Comparison of ENCODE assay signal across 8 mouse cellular contexts in genomic region chr4:137443625-137444024, GRCm38 (mm10). TPM values are rescaled to one million over a fixed set of nuclear protein-coding genes. Genes with fewer than 3 reads are reported as not detected.
DNase-seq lines count a peak whose midpoint lies in the region; ATAC-seq and TF ChIP-seq lines count a peak whose summit lies in the region.

No protein-coding gene starts in this region.

- H3K27ac ChIP-seq in forebrain, embryonic 11.5 days (ENCODE audit: low read depth, low read length): no peak overlapping the region
- H3K27ac ChIP-seq in forebrain, embryonic 13.5 days: no peak overlapping the region
- H3K27ac ChIP-seq in embryonic fibroblast, embryonic 13.5 days (ENCODE audit: insufficient read depth, low read length): no peak overlapping the region
- H3K27ac ChIP-seq in hindbrain, embryonic 16.5 days (ENCODE audit: low read depth, low read length): no peak overlapping the region
- no peak overlapping the region for H3K27ac ChIP-seq in left cerebral cortex, adult 2 months

- TF ChIP-seq CTCF in embryonic fibroblast, embryonic 13.5 days (IDR thresholded peaks at IDR 0.05; ENCODE audit: borderline replicate concordance, insufficient read depth, low read length): 0 out of 2 replicates have a peak, but pooled peaks have one; percentile 19
- TF ChIP-seq CTCF in left cerebral cortex, adult 2 months (IDR thresholded peaks at IDR 0.05): peak; percentile 90

- H3K4me2 ChIP-seq in forebrain, embryonic 11.5 days (ENCODE audit: low read depth, low read length, severe bottlenecking): no peak overlapping the region
- no peak overlapping the region for H3K4me2 ChIP-seq in forebrain, embryonic 13.5 days
- H3K4me2 ChIP-seq in hindbrain, embryonic 16.5 days (ENCODE audit: low read length): peak overlapping the region; percentile 47

- DNase-seq in forebrain, embryonic 11.5 days (ENCODE audit: low spot score): peak; percentile 84
- DNase-seq in c-Kit-negative CD71-positive TER-119-positive erythroid progenitor cells, embryonic 14.5 days (ENCODE audit: low read depth, low spot score): peak; percentile 49
- peak; percentile 68 to 82 for DNase-seq in left cerebral cortex, adult 2 months (ENCODE audit: extremely low spot score in 1 of 2, low spot score in 2 of 2)
- peak; percentile 69 for DNase-seq in mesoderm, embryonic 11.5 days (ENCODE audit: low read depth, low spot score)
- DNase-seq in spleen, postnatal 10 days (ENCODE audit: low spot score in 2 of 2): peak; percentile 67 to 82

- no peaks in the 10 kb centered on the region for H3K27me3 ChIP-seq in forebrain, embryonic 11.5 days (ENCODE audit: control insufficient read depth, insufficient read depth, low read length)
- H3K27me3 ChIP-seq in forebrain, embryonic 13.5 days: no peaks in the 10 kb centered on the region
- H3K27me3 ChIP-seq in hindbrain, embryonic 16.5 days (replicated peaks; ENCODE audit: control insufficient read depth, insufficient read depth, low read length): no peaks in the 10 kb centered on the region

- no peak overlapping the region for H3K9ac ChIP-seq in forebrain, embryonic 11.5 days (ENCODE audit: low read length)
- no peak overlapping the region for H3K9ac ChIP-seq in forebrain, embryonic 13.5 days
- H3K9ac ChIP-seq in hindbrain, embryonic 16.5 days (ENCODE audit: low read depth, low read length): peak overlapping the region; percentile 9; the same call in 1 of the 2 replicates

- H3K36me3 ChIP-seq in forebrain, embryonic 11.5 days (ENCODE audit: control insufficient read depth, insufficient read depth, low read length): no peaks in the 10 kb centered on the region
- no peaks in the 10 kb centered on the region for H3K36me3 ChIP-seq in forebrain, embryonic 13.5 days (ENCODE audit: poor library complexity, severe bottlenecking)
- no peaks in the 10 kb centered on the region for H3K36me3 ChIP-seq in hindbrain, embryonic 16.5 days (ENCODE audit: control insufficient read depth, insufficient read depth, low read length)

- ATAC-seq in forebrain, embryonic 11.5 days (replicated peaks; ENCODE audit: low FRiP score): no peak
- ATAC-seq in forebrain, embryonic 13.5 days: no peak
- ATAC-seq in hindbrain, embryonic 16.5 days: no peak

- H3K4me3 ChIP-seq in forebrain, embryonic 11.5 days (ENCODE audit: low read depth, low read length): no peak overlapping the region
- H3K4me3 ChIP-seq in forebrain, embryonic 13.5 days: no peak overlapping the region
- no peak overlapping the region for H3K4me3 ChIP-seq in embryonic fibroblast, embryonic 13.5 days (ENCODE audit: insufficient read depth, low read length)
- H3K4me3 ChIP-seq in hindbrain, embryonic 16.5 days (ENCODE audit: low read length): no peak overlapping the region
- H3K4me3 ChIP-seq in left cerebral cortex, adult 2 months: no peak overlapping the region

- H3K4me1 ChIP-seq in forebrain, embryonic 11.5 days (replicated peaks; ENCODE audit: control insufficient read depth, insufficient read depth, low read length): no peaks in the 10 kb centered on the region; the same call in 1 of the 2 replicates
- H3K4me1 ChIP-seq in forebrain, embryonic 13.5 days: peaks cover 10% of the 10 kb centered on the region
- H3K4me1 ChIP-seq in embryonic fibroblast, embryonic 13.5 days (ENCODE audit: control insufficient read depth, insufficient read depth, low read length): peaks cover 8% of the 10 kb centered on the region
- H3K4me1 ChIP-seq in hindbrain, embryonic 16.5 days (ENCODE audit: control insufficient read depth, insufficient read depth, low read depth, low read length): peaks cover 3% of the 10 kb centered on the region

- intact Hi-C loops in left cerebral cortex, adult 2 months (cut with DNase I): loop anchor here (1.0 to 5.0 kb wide), 3 partner anchors 102 to 149 kb away; partner anchors contain the start of gene Usp48

- WGBS in forebrain, embryonic 11.5 days: 30% methylated on average over 5 of the region's 5 CpGs
- 21% methylated on average over 5 of the region's 5 CpGs for WGBS in forebrain, embryonic 13.5 days
- WGBS in hindbrain, embryonic 16.5 days: 25% methylated on average over 5 of the region's 5 CpGs

- no peaks in the 10 kb centered on the region for H3K9me3 ChIP-seq in forebrain, embryonic 11.5 days (ENCODE audit: control insufficient read depth, low read length)
- no peaks in the 10 kb centered on the region for H3K9me3 ChIP-seq in forebrain, embryonic 13.5 days (replicated peaks)
- no peaks in the 10 kb centered on the region for H3K9me3 ChIP-seq in hindbrain, embryonic 16.5 days (ENCODE audit: control insufficient read depth, low read length)

- no peak for TF ChIP-seq POLR2A in embryonic fibroblast, embryonic 13.5 days (IDR thresholded peaks at IDR 0.05; ENCODE audit: low read depth, low read length)

RNA-seq across cellular contexts. Expression of gene 1700013G24Rik, which starts 9.5 kb away (rescaled TPM):
- not detected in 2 replicates for polyA plus RNA-seq in forebrain, embryonic 11.5 days (2014; fragmentation: Nextera tagmentation; extraction: Ambion mirVana)
- polyA plus RNA-seq in forebrain, embryonic 13.5 days (2015; fragmentation: Nextera tagmentation; extraction: Ambion mirVana): not detected in 2 replicates
- polyA plus RNA-seq in embryonic fibroblast, embryonic 13.5 days (2011; ENCODE audit: insufficient read length, low read depth, missing spikeins): not detected in 2 replicates
- not detected in 2 replicates for polyA plus RNA-seq in hindbrain, embryonic 16.5 days (2015; fragmentation: Nextera tagmentation; extraction: Ambion mirVana)
- not detected for total RNA-seq in left cerebral cortex, adult 2 months (2021)

RNA-seq across cellular contexts. Expression of gene Cela3b, which starts 13.3 kb away (rescaled TPM):
- polyA plus RNA-seq in forebrain, embryonic 11.5 days (2014; fragmentation: Nextera tagmentation; extraction: Ambion mirVana): not detected in 2 replicates
- polyA plus RNA-seq in forebrain, embryonic 13.5 days (2015; fragmentation: Nextera tagmentation; extraction: Ambion mirVana): not detected in 2 replicates
- not detected in 2 replicates for polyA plus RNA-seq in embryonic fibroblast, embryonic 13.5 days (2011; ENCODE audit: insufficient read length, low read depth, missing spikeins)
- not detected in 2 replicates for polyA plus RNA-seq in hindbrain, embryonic 16.5 days (2015; fragmentation: Nextera tagmentation; extraction: Ambion mirVana)
- total RNA-seq in left cerebral cortex, adult 2 months (2021): not detected

RNA-seq across cellular contexts. Expression of gene Hspg2, which starts 24.9 kb away (rescaled TPM):
- 21.0 and 21.3 TPM in 2 replicates for polyA plus RNA-seq in forebrain, embryonic 11.5 days (2014; fragmentation: Nextera tagmentation; extraction: Ambion mirVana)
- 4.8 and 6.5 TPM in 2 replicates for polyA plus RNA-seq in forebrain, embryonic 13.5 days (2015; fragmentation: Nextera tagmentation; extraction: Ambion mirVana)
- polyA plus RNA-seq in embryonic fibroblast, embryonic 13.5 days (2011; ENCODE audit: insufficient read length, low read depth, missing spikeins): 271 and 368 TPM in 2 replicates
- polyA plus RNA-seq in hindbrain, embryonic 16.5 days (2015; fragmentation: Nextera tagmentation; extraction: Ambion mirVana): 6.5 and 9.3 TPM in 2 replicates
- 1 to 10 TPM; 5.5 to 6.5 TPM for total RNA-seq in left cerebral cortex, adult 2 months (2021)

RNA-seq across cellular contexts. Expression of gene Cela3a, which starts 34.0 kb away (rescaled TPM):
- polyA plus RNA-seq in forebrain, embryonic 11.5 days (2014; fragmentation: Nextera tagmentation; extraction: Ambion mirVana): not detected in 2 replicates
- not detected in 2 replicates for polyA plus RNA-seq in forebrain, embryonic 13.5 days (2015; fragmentation: Nextera tagmentation; extraction: Ambion mirVana)
- not detected in 2 replicates for polyA plus RNA-seq in embryonic fibroblast, embryonic 13.5 days (2011; ENCODE audit: insufficient read length, low read depth, missing spikeins)
- polyA plus RNA-seq in hindbrain, embryonic 16.5 days (2015; fragmentation: Nextera tagmentation; extraction: Ambion mirVana): not detected in 2 replicates
- total RNA-seq in left cerebral cortex, adult 2 months (2021): not detected

Comparison
In these comparisons a context has a peak if more than half of its experiments do, and no peak if none do; other contexts are left out.
1. RNA of gene Hspg2, which starts 24.9 kb away (polyA plus RNA-seq): 271 to 368 TPM in embryonic fibroblast, embryonic 13.5 days; 21.0 to 21.3 TPM in forebrain, embryonic 11.5 days, 6.5 to 9.3 TPM in hindbrain, embryonic 16.5 days and 4.8 to 6.5 TPM in forebrain, embryonic 13.5 days; every median in the first group is over 10 times any median in the second.
2. Peak in every context shown above with its lines, with median percentiles within 50 percentile points of each other: DNase-seq.